Mouse (Mus musculus): ENCODE measurements around the gene Cyp2u1. TPM values are rescaled to one million over a fixed set of nuclear protein-coding genes. Genes with fewer than 3 reads are reported as not detected.
A peak's percentile ranks its signal among the peaks of the same experiment; 100 is the strongest.

Gene Cyp2u1
- polyA plus RNA-seq, 1 experiment, result 4.1 TPM

GRCm38 (mm10) chr3:131310572-131310971, 7.5 kb upstream of the Cyp2u1 start:
- H3K27me3 ChIP-seq (ENCODE audit: control insufficient read depth, insufficient read depth, insufficient read length), result no peaks in the 10 kb centered on the region
- H3K79me2 ChIP-seq (ENCODE audit: control insufficient read depth, insufficient read depth), result no peaks in the 10 kb centered on the region
- H3K4me2 ChIP-seq (ENCODE audit: low read depth), result no peak overlapping the region
- TF ChIP-seq USF1 (IDR thresholded peaks at IDR 0.05; ENCODE audit: low read depth) (no peak), CEBPB (IDR thresholded peaks at IDR 0.05; ENCODE audit: insufficient read depth, poor library complexity, severe bottlenecking) (no peak), POLR2AphosphoS2 (IDR thresholded peaks at IDR 0.05; ENCODE audit: insufficient read length, low read depth) (no peak), TCF3 (IDR thresholded peaks at IDR 0.05; ENCODE audit: insufficient read length, low read depth) (no peak), MYOG (IDR thresholded peaks at IDR 0.05; ENCODE audit: control insufficient read depth in 1 of 3, insufficient read depth in 1 of 3, insufficient read length in 2 of 3, low read depth in 2 of 3) (no peak), POLR2A (IDR thresholded peaks at IDR 0.05; ENCODE audit: insufficient read length, low read depth) (no peak), MAX (IDR thresholded peaks at IDR 0.05; ENCODE audit: low read depth) (no peak), MYOD1 (IDR thresholded peaks at IDR 0.05; ENCODE audit: control insufficient read depth in 1 of 3, insufficient read length in 2 of 3, low read depth in 2 of 3) (no peak), SRF (IDR thresholded peaks at IDR 0.05; ENCODE audit: control insufficient read depth, insufficient read length, low read depth) (no peak), E2F4 (IDR thresholded peaks at IDR 0.05; ENCODE audit: insufficient read depth) (no peak), TCF12 (IDR thresholded peaks at IDR 0.05; ENCODE audit: insufficient read depth, poor library complexity, severe bottlenecking) (no peak), REST (IDR thresholded peaks at IDR 0.05; ENCODE audit: insufficient read depth, insufficient read length) (no peak)
- H3K36me3 ChIP-seq (ENCODE audit: control insufficient read depth, insufficient read depth), result no peaks in the 10 kb centered on the region
- H3K4me3 ChIP-seq, result no peak overlapping the region
- no peak overlapping the region for H3ac ChIP-seq (ENCODE audit: control insufficient read depth, insufficient read length)

DNA sequence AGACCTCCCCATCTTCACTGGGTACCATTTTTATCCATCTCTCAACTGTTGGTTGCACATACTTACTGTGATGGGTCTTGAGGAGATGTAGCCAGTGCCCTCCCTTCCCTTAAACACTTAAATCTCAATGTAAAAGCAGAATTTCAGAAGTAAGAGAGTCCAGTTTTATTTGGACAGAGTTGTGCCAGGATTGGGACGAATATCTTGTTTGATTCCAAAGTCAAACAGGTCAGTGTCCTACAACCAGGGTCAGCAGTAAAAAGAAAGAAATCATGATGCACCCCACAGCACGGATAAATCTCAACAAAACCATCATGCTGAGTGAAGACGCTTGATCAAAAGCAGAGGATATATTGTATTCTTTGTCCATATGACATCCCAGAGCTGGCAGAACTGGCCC, 4.8 kb upstream of the Cyp2u1 start:
- no peak overlapping the region for H3ac ChIP-seq (ENCODE audit: control insufficient read depth, insufficient read length)
- H3K27me3 ChIP-seq (ENCODE audit: control insufficient read depth, insufficient read depth, insufficient read length), result no peaks in the 10 kb centered on the region
- H3K36me3 ChIP-seq (ENCODE audit: control insufficient read depth, insufficient read depth), result no peaks in the 10 kb centered on the region
- TF ChIP-seq MAX (IDR thresholded peaks at IDR 0.05; ENCODE audit: low read depth) (no peak), REST (IDR thresholded peaks at IDR 0.05; ENCODE audit: insufficient read depth, insufficient read length) (no peak), MYOD1 (IDR thresholded peaks at IDR 0.05; ENCODE audit: control insufficient read depth in 1 of 3, insufficient read length in 2 of 3, low read depth in 2 of 3) (no peak), TCF12 (IDR thresholded peaks at IDR 0.05; ENCODE audit: insufficient read depth, poor library complexity, severe bottlenecking) (no peak)
- H3K4me3 ChIP-seq, result no peak overlapping the region
- no peak overlapping the region for H3K4me2 ChIP-seq (ENCODE audit: low read depth)
- H3K79me2 ChIP-seq (ENCODE audit: control insufficient read depth, insufficient read depth), result no peaks in the 10 kb centered on the region

DNA sequence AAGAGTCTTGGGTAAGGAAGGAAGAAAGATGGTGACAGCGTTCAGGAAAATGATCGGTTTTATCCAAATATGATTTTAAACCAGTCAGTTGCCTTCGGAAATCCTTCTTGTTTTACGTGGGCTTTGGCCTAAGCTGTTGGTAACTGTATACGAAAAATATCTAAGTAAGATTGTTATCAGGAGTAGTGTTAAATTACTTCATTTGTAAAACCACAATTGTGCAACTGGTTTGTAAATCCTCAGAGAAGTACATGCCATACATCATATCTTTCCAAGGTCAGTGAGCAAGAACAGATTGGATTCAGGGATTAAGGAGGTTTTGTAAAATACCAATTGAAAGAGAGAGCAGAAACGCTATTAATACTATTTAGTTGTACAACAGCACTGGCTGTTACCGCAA, 3.2 kb upstream of the Cyp2u1 start:
- no peak for TF ChIP-seq SRF (IDR thresholded peaks at IDR 0.05; ENCODE audit: control insufficient read depth, insufficient read length, low read depth)
- no peak for TF ChIP-seq MAX (IDR thresholded peaks at IDR 0.05; ENCODE audit: low read depth)
- TF ChIP-seq USF1 (IDR thresholded peaks at IDR 0.05; ENCODE audit: low read depth), result no peak
- TF ChIP-seq TCF3 (IDR thresholded peaks at IDR 0.05; ENCODE audit: insufficient read length, low read depth), result no peak
- no peak for TF ChIP-seq E2F4 (IDR thresholded peaks at IDR 0.05; ENCODE audit: insufficient read depth)
- Histone ChIP-seq H3K36me3 (ENCODE audit: control insufficient read depth, insufficient read depth) (no peaks in the 10 kb centered on the region), H3K79me2 (ENCODE audit: control insufficient read depth, insufficient read depth) (no peaks in the 10 kb centered on the region), H3K4me3 (no peak overlapping the region), H3ac (ENCODE audit: control insufficient read depth, insufficient read length) (no peak overlapping the region), H3K27me3 (ENCODE audit: control insufficient read depth, insufficient read depth, insufficient read length) (no peaks in the 10 kb centered on the region), H3K4me2 (ENCODE audit: low read depth) (no peak overlapping the region)

DNA sequence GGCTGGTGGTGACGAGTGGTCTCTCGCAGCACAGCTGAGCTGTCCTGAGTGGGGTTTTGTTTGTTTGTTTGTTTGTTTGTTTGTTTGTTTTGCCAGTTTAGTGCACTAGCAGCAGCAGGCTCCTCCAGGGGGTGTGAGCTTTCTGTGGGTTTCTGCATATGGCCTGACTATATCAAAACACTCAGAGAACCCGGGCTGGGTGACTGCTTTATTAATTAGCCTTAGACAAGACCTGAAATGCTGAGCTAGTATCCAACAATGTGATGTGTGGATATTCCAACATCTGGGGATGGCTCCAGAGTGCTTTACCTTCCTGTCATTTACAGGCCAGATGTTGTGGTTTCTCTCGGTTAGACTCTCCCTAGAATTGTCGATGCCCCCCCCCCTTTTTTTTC, 290 bp upstream of the Cyp2u1 start:
- peak overlapping the region; percentile 35 for H3ac ChIP-seq (ENCODE audit: control insufficient read depth, insufficient read length)
- no peaks in the 10 kb centered on the region for H3K36me3 ChIP-seq (ENCODE audit: control insufficient read depth, insufficient read depth)
- peak overlapping the region; percentile 79 for H3K4me2 ChIP-seq (ENCODE audit: low read depth)
- TF ChIP-seq SRF (IDR thresholded peaks at IDR 0.05; ENCODE audit: control insufficient read depth, insufficient read length, low read depth), result no peak
- TF ChIP-seq E2F4 (IDR thresholded peaks at IDR 0.05; ENCODE audit: insufficient read depth), result no peak
- no peak for TF ChIP-seq REST (IDR thresholded peaks at IDR 0.05; ENCODE audit: insufficient read depth, insufficient read length)
- TF ChIP-seq POLR2A (IDR thresholded peaks at IDR 0.05; ENCODE audit: insufficient read length, low read depth), result no peak
- TF ChIP-seq MAX (IDR thresholded peaks at IDR 0.05; ENCODE audit: low read depth), result no peak
- no peak for TF ChIP-seq USF1 (IDR thresholded peaks at IDR 0.05; ENCODE audit: low read depth)
- TF ChIP-seq TCF3 (IDR thresholded peaks at IDR 0.05; ENCODE audit: insufficient read length, low read depth), result no peak
- TF ChIP-seq POLR2AphosphoS2 (IDR thresholded peaks at IDR 0.05; ENCODE audit: insufficient read length, low read depth), result no peak
- no peak for TF ChIP-seq CEBPB (IDR thresholded peaks at IDR 0.05; ENCODE audit: insufficient read depth, poor library complexity, severe bottlenecking)
- no peak for TF ChIP-seq MYOG (IDR thresholded peaks at IDR 0.05; ENCODE audit: control insufficient read depth in 1 of 3, insufficient read depth in 1 of 3, insufficient read length in 2 of 3, low read depth in 2 of 3)
- no peak for TF ChIP-seq MYOD1 (IDR thresholded peaks at IDR 0.05; ENCODE audit: control insufficient read depth in 1 of 3, insufficient read length in 2 of 3, low read depth in 2 of 3)
- TF ChIP-seq TCF12 (IDR thresholded peaks at IDR 0.05; ENCODE audit: insufficient read depth, poor library complexity, severe bottlenecking), result no peak
- no peaks in the 10 kb centered on the region for H3K27me3 ChIP-seq (ENCODE audit: control insufficient read depth, insufficient read depth, insufficient read length)
- H3K79me2 ChIP-seq (ENCODE audit: control insufficient read depth, insufficient read depth), result no peaks in the 10 kb centered on the region
- H3K4me3 ChIP-seq, result peak overlapping the region; percentile 42

- TF ChIP-seq MAX (IDR thresholded peaks at IDR 0.05; ENCODE audit: low read depth) (no peak), POLR2AphosphoS2 (IDR thresholded peaks at IDR 0.05; ENCODE audit: insufficient read length, low read depth) (no peak)
- Histone ChIP-seq H3K4me2 (ENCODE audit: low read depth) (peak overlapping the region; percentile 4), H3K36me3 (ENCODE audit: control insufficient read depth, insufficient read depth) (no peaks in the 10 kb centered on the region), H3K4me3 (no peak overlapping the region), H3K79me2 (ENCODE audit: control insufficient read depth, insufficient read depth) (no peaks in the 10 kb centered on the region), H3K27me3 (ENCODE audit: control insufficient read depth, insufficient read depth, insufficient read length) (no peaks in the 10 kb centered on the region), H3ac (ENCODE audit: control insufficient read depth, insufficient read length) (no peak overlapping the region)
Observed at GRCm38 (mm10) chr3:131299908-131300307, 3.1 kb downstream of the Cyp2u1 start.

All from myocyte (in vitro differentiated cells).